Mouse (Mus musculus) hindbrain, embryonic 14.5 days (tissue): ENCODE results near the gene Olfr631. TPM values are rescaled to one million over a fixed set of nuclear protein-coding genes. Genes with fewer than 3 reads are reported as not detected.
"Not testable (repeated sequence)": the region's sequence is repeated elsewhere in the genome, so short reads cannot be mapped to it uniquely, and the experiment has no call there.

Experiments used
- ATAC-seq: fragments of 200-750 bp; cut with Nextera tagmentation; 2 replicates; pipeline ENCODE4 v1.8.0; 2017; ENCODE audit warnings: moderate number of reproducible peaks, mild to moderate bottlenecking, moderate TSS enrichment, moderate library complexity; ENCODE audit not compliant: low FRiP score
- DNase-seq: peaks from one replicate; pipeline ENCODE4 v3.0.0-alpha.2; 2015; ENCODE audit warnings: low spot score
- H3K27ac ChIP-seq: fragments of 300-500 bp; sonication (generic); 2 replicates; pipeline ENCODE4 v1.5.1; 2014; ENCODE audit warnings: mild to moderate bottlenecking, moderate library complexity
- H3K27me3 ChIP-seq: fragments of 300-500 bp; sonication (generic); 2 replicates; pipeline ENCODE4 v1.6.1; 2014; ENCODE audit warnings: mild to moderate bottlenecking, low read length, mixed read lengths; ENCODE audit not compliant: control insufficient read depth, insufficient read depth
- H3K36me3 ChIP-seq: fragments of 300-500 bp; sonication (generic); replicated peaks from 2 replicates; pipeline ENCODE4 v1.6.1; 2014; ENCODE audit not compliant: control insufficient read depth, insufficient read depth
- H3K4me1 ChIP-seq: fragments of 300-500 bp; sonication (generic); replicated peaks from 2 replicates; pipeline ENCODE4 v1.6.1; 2014; ENCODE audit warnings: antibody characterized with exemption, low read length, mixed read lengths; ENCODE audit not compliant: control insufficient read depth, insufficient read depth
- H3K4me2 ChIP-seq: fragments of 300-500 bp; sonication (generic); replicated peaks from 2 replicates; pipeline ENCODE4 v1.6.1; 2014; ENCODE audit warnings: mild to moderate bottlenecking, moderate library complexity
- H3K4me3 ChIP-seq: fragments of 300-500 bp; sonication (generic); replicated peaks from 2 replicates; pipeline ENCODE4 v1.5.1; 2014; ENCODE audit warnings: mild to moderate bottlenecking, low read length
- H3K9ac ChIP-seq: fragments of 300-500 bp; sonication (generic); 2 replicates; pipeline ENCODE4 v1.6.1; 2014
- H3K9me3 ChIP-seq: fragments of 300-500 bp; sonication (generic); 2 replicates; pipeline ENCODE4 v1.6.1; 2016; ENCODE audit warnings: low read length; ENCODE audit not compliant: control insufficient read depth
- WGBS: fragments of 180-500 bp; shearing (Covaris S2); extraction: QIAGEN DNeasy Blood & Tissue Kit; methylation state at CpG from one replicate; pipeline ENCODE4 v1.1.7; 2014; 5-methylcytosine and 5-hydroxymethylcytosine counted together
- polyA plus RNA-seq: library from polyadenylated mRNA; unstranded; fragments of >200 nt; fragmentation: Nextera tagmentation; extraction: Ambion mirVana; gene quantifications from 2 replicates; pipeline ENCODE4 v1.2.1, GENCODE M21; 2014

Olfr631 gene
- polyA plus RNA-seq, 1 experiment from 2014 or later = not detected

- H3K4me3 ChIP-seq, H3K4me1 ChIP-seq, H3K36me3 ChIP-seq, H3K27ac ChIP-seq, H3K4me2 ChIP-seq, DNase-seq, H3K9me3 ChIP-seq, H3K9ac ChIP-seq, ATAC-seq, H3K27me3 ChIP-seq: not testable (repeated sequence)
- 96% methylated on average over 22 of the region's 22 CpGs for WGBS
Measured at GRCm38 (mm10) chr7:103966873-103967272, 38.2 kb downstream of the Olfr631 start.

GRCm38 (mm10) chr7:103970852-103971251 is 42.2 kb downstream of the Olfr631 start, which contains the start of gene Olfr635:
Gene Olfr635 (plus strand): TSS chr7:103971152.
- Histone ChIP-seq H3K4me2 (no peak within 1 kb of the TSS), H3K9ac (no peak within 1 kb of the TSS), H3K27ac (no peak within 1 kb of the TSS), H3K4me3 (no peak within 1 kb of the TSS), H3K9me3 (no peaks in the 10 kb centered on the region), H3K27me3 (no peaks in the 10 kb centered on the region), H3K4me1 (no peaks in the 10 kb centered on the region), H3K36me3 (no peaks in the 10 kb centered on the region)
- DNase-seq (no peak), ATAC-seq (no peak)
- WGBS = 71% methylated on average over 1 of the region's 1 CpGs

GRCm38 (mm10) chr7:103971782-103972181 is 43.2 kb downstream of the Olfr631 start:
- no peaks in the 10 kb centered on the region for H3K9me3 ChIP-seq
- no peak for ATAC-seq
- DNase-seq = no peak
- H3K4me3 ChIP-seq = no peak overlapping the region
- H3K36me3 ChIP-seq = no peaks in the 10 kb centered on the region
- no peak overlapping the region for H3K4me2 ChIP-seq
- no peak overlapping the region for H3K9ac ChIP-seq
- WGBS = 59% methylated on average over 1 of the region's 1 CpGs
- H3K27ac ChIP-seq = no peak overlapping the region
- no peaks in the 10 kb centered on the region for H3K27me3 ChIP-seq
- no peaks in the 10 kb centered on the region for H3K4me1 ChIP-seq

Other genes with a start within 250 kb of the Olfr631 start
- gene Olfr625-ps1, start 246.1 kb upstream of the Olfr631 start, polyA plus RNA-seq = not detected in 2 replicates
- gene Olfr243, start 214.2 kb upstream of the Olfr631 start, polyA plus RNA-seq = not detected in 2 replicates
- not detected in 2 replicates for gene Olfr628, start 198.5 kb upstream of the Olfr631 start, polyA plus RNA-seq
- not detected in 2 replicates for gene Olfr629, start 183.9 kb upstream of the Olfr631 start, polyA plus RNA-seq
- not detected in 2 replicates for gene Olfr630, start 171.5 kb upstream of the Olfr631 start, polyA plus RNA-seq
- not detected in 2 replicates for gene Olfr69, start 157.2 kb upstream of the Olfr631 start, polyA plus RNA-seq
- gene Olfr68, start 149.1 kb upstream of the Olfr631 start, polyA plus RNA-seq = not detected in 2 replicates
- not detected in 2 replicates for gene Olfr67, start 137.0 kb upstream of the Olfr631 start, polyA plus RNA-seq
- gene Hbb-bt, start 114.8 kb upstream of the Olfr631 start, polyA plus RNA-seq = 1,734 and 1,868 TPM in 2 replicates
- gene Hbb-bs, start 100.7 kb upstream of the Olfr631 start, polyA plus RNA-seq = 4,248 and 5,201 TPM in 2 replicates
- gene Hbb-bh2, start 88.3 kb upstream of the Olfr631 start, polyA plus RNA-seq = not detected in 2 replicates
- gene Hbb-bh1, start 85.7 kb upstream of the Olfr631 start, polyA plus RNA-seq = 2.1 and 3.6 TPM in 2 replicates
- gene Hbb-y, start 75.6 kb upstream of the Olfr631 start, polyA plus RNA-seq = 178 and 712 TPM in 2 replicates
- gene Olfr66, start 42.6 kb upstream of the Olfr631 start, polyA plus RNA-seq = not detected in 2 replicates
- not detected in 2 replicates for gene Olfr64, start 34.3 kb upstream of the Olfr631 start, polyA plus RNA-seq
- not detected in 2 replicates for gene Olfr65, start 25.3 kb upstream of the Olfr631 start, polyA plus RNA-seq
- not detected in 2 replicates for gene Olfr632, start 5.5 kb downstream of the Olfr631 start, polyA plus RNA-seq
- not detected in 2 replicates for gene Olfr633, start 15.6 kb downstream of the Olfr631 start, polyA plus RNA-seq
- gene Olfr635, start 42.3 kb downstream of the Olfr631 start, polyA plus RNA-seq = not detected in 2 replicates
- not detected in 2 replicates for gene Olfr638, start 69.9 kb downstream of the Olfr631 start, polyA plus RNA-seq
- 0.03 TPM in 1 of 2 replicates, not detected in the other for gene Olfr639, start 88.5 kb downstream of the Olfr631 start, polyA plus RNA-seq
- gene Olfr640, start 96.7 kb downstream of the Olfr631 start, polyA plus RNA-seq = not detected in 2 replicates
- gene Olfr641, start 106.6 kb downstream of the Olfr631 start, polyA plus RNA-seq = not detected in 2 replicates
- not detected in 2 replicates for gene Olfr642, start 123.8 kb downstream of the Olfr631 start, polyA plus RNA-seq
- gene 4930516K23Rik, start 132.6 kb downstream of the Olfr631 start, polyA plus RNA-seq = not detected in 2 replicates
- not detected in 2 replicates for gene Olfr644, start 143.0 kb downstream of the Olfr631 start, polyA plus RNA-seq
- gene Olfr645, start 156.6 kb downstream of the Olfr631 start, polyA plus RNA-seq = not detected in 2 replicates
- gene Olfr646, start 176.0 kb downstream of the Olfr631 start, polyA plus RNA-seq = not detected in 2 replicates
- gene Ubqln5, start 201.0 kb downstream of the Olfr631 start, polyA plus RNA-seq = not detected in 2 replicates
- not detected in 2 replicates for gene Olfr643, start 208.6 kb downstream of the Olfr631 start, polyA plus RNA-seq
- not detected in 2 replicates for gene Ubqln3, start 214.5 kb downstream of the Olfr631 start, polyA plus RNA-seq
- not detected in 2 replicates for gene Ubqlnl, start 221.7 kb downstream of the Olfr631 start, polyA plus RNA-seq
- gene Olfm5, start 236.0 kb downstream of the Olfr631 start, polyA plus RNA-seq = not detected in 2 replicates